ENCODE assay signal across 10 mouse cellular contexts in genomic region chr14:78777215-78777614, GRCm38 (mm10). TPM values are rescaled to one million over a fixed set of nuclear protein-coding genes. Genes with fewer than 3 reads are reported as not detected.
DNase-seq lines count a peak whose midpoint lies in the region; ATAC-seq and TF ChIP-seq lines count a peak whose summit lies in the region.
"Had no signal": no experiment of that assay in that cellular context is flagged by ENCODE, and none has a peak within 500 bp of the region (broad histone marks: within the 10 kb centered on the region; RNA-seq: fewer than 3 reads in every experiment).

No protein-coding gene starts in this region.

- H3K4me2 ChIP-seq in heart, embryonic 11.5 days, result peak overlapping the region; percentile 20; the same call in 1 of the 2 replicates
- no peak overlapping the region for H3K4me2 ChIP-seq in limb, embryonic 14.5 days (replicated peaks; ENCODE audit: low read depth, low read length, severe bottlenecking)

- no peaks in the 10 kb centered on the region for H3K9me3 ChIP-seq in heart, embryonic 11.5 days (replicated peaks; ENCODE audit: control insufficient read depth, low read length)
- H3K9me3 ChIP-seq in heart, embryonic 10.5 days, result no peaks in the 10 kb centered on the region
- no peaks in the 10 kb centered on the region for H3K9me3 ChIP-seq in limb, embryonic 14.5 days (ENCODE audit: control insufficient read depth, low read length)

- no peaks in the 10 kb centered on the region for H3K4me1 ChIP-seq in heart, embryonic 11.5 days (ENCODE audit: control insufficient read depth, insufficient read depth, low read length)
- no peaks in the 10 kb centered on the region for H3K4me1 ChIP-seq in heart, embryonic 10.5 days
- 0 out of 2 replicates have a peak, but pooled peaks cover 4% of the 10 kb centered on the region for H3K4me1 ChIP-seq in limb, embryonic 14.5 days (ENCODE audit: control insufficient read depth, insufficient read depth, low read length)

- ATAC-seq in heart, embryonic 11.5 days (replicated peaks; ENCODE audit: insufficient number of reproducible peaks, low FRiP score, low TSS enrichment), result no peak
- no peak for ATAC-seq in limb, embryonic 14.5 days (ENCODE audit: low FRiP score, low read depth)
- no peak for ATAC-seq in erythroblast, adult 5-6 weeks (replicated peaks; ENCODE audit: low FRiP score, poor library complexity, severe bottlenecking)
- ATAC-seq: liver, postnatal 0 days had no signal

- WGBS in heart, embryonic 11.5 days (ENCODE audit: insufficient replicate concordance), result 65% methylated on average over 18 of the region's 18 CpGs
- WGBS in heart, embryonic 10.5 days, result 71% methylated on average over 18 of the region's 18 CpGs
- 66% methylated on average over 18 of the region's 18 CpGs for WGBS in limb, embryonic 14.5 days

- TF ChIP-seq POLR2A in limb, embryonic 14.5 days (IDR thresholded peaks at IDR 0.05; ENCODE audit: borderline replicate concordance, extremely low read depth, insufficient read depth, insufficient read length), result no peak

- H3K27ac ChIP-seq in heart, embryonic 11.5 days (ENCODE audit: low read depth, low read length), result no peak overlapping the region
- H3K27ac ChIP-seq in heart, embryonic 10.5 days, result no peak overlapping the region
- no peak overlapping the region for H3K27ac ChIP-seq in limb, embryonic 14.5 days (replicated peaks; ENCODE audit: low read depth, low read length)

- H3K9ac ChIP-seq in heart, embryonic 11.5 days (ENCODE audit: low read depth, low read length), result no peak overlapping the region
- H3K9ac ChIP-seq in limb, embryonic 14.5 days (ENCODE audit: low read depth, low read length, severe bottlenecking), result 0 out of 2 replicates have a peak overlapping the region, but pooled peaks have one; percentile 21
- H3K9ac ChIP-seq: liver, postnatal 0 days had no signal

- DNase-seq in heart, embryonic 10.5 days (ENCODE audit: low spot score), result no peak
- peak; percentile 27 for DNase-seq in retina, postnatal 1 day
- no peak for DNase-seq in retina, embryonic 14.5 days (ENCODE audit: low spot score)
- no peak for DNase-seq in limb, embryonic 14.5 days (ENCODE audit: low spot score)
- DNase-seq in c-Kit-positive CD71-positive TER-119-positive erythroid progenitor cells, embryonic 14.5 days (ENCODE audit: low spot score), result no peak
- no peak for DNase-seq in thymus, postnatal 36 days
- DNase-seq: liver, postnatal 0 days; thymus, postnatal 4 days had no signal

- no peaks in the 10 kb centered on the region for H3K36me3 ChIP-seq in heart, embryonic 11.5 days (ENCODE audit: control insufficient read depth, insufficient read depth, low read length)
- H3K36me3 ChIP-seq in heart, embryonic 10.5 days, result no peaks in the 10 kb centered on the region
- no peaks in the 10 kb centered on the region for H3K36me3 ChIP-seq in limb, embryonic 14.5 days (ENCODE audit: control insufficient read depth, insufficient read depth, low read length)

- no peak overlapping the region for H3K4me3 ChIP-seq in heart, embryonic 11.5 days (ENCODE audit: low read depth, low read length)
- H3K4me3 ChIP-seq in heart, embryonic 10.5 days, result no peak overlapping the region; the same call in 1 of the 2 replicates
- no peak overlapping the region for H3K4me3 ChIP-seq in limb, embryonic 14.5 days (replicated peaks; ENCODE audit: low read length)

- no peaks in the 10 kb centered on the region for H3K27me3 ChIP-seq in heart, embryonic 11.5 days (ENCODE audit: control insufficient read depth, insufficient read depth, low read length)
- no peaks in the 10 kb centered on the region for H3K27me3 ChIP-seq in heart, embryonic 10.5 days (ENCODE audit: insufficient read depth, poor library complexity, severe bottlenecking)
- no peaks in the 10 kb centered on the region for H3K27me3 ChIP-seq in limb, embryonic 14.5 days (ENCODE audit: control insufficient read depth, insufficient read depth, low read length)

RNA-seq across cellular contexts. Expression of gene Dgkh, which starts 44.6 kb away (rescaled TPM):
- 2.1 and 2.9 TPM in 2 replicates for polyA plus RNA-seq in heart, embryonic 11.5 days (2014; fragmentation: Nextera tagmentation; extraction: Ambion mirVana)
- 1.7 and 2.0 TPM in 2 replicates for polyA plus RNA-seq in heart, embryonic 10.5 days (2016; fragmentation: Nextera tagmentation; extraction: Ambion mirVana)
- polyA plus RNA-seq in limb, embryonic 14.5 days (2012; rRNA removed), result 2.1 and 2.3 TPM in 2 replicates
- polyA plus RNA-seq in limb, embryonic 14.5 days (2014; fragmentation: Nextera tagmentation; extraction: Ambion mirVana), result 2.2 TPM in 2 replicates
- 0.58 and 1.7 TPM in 2 replicates for total RNA-seq in erythroblast, adult 5-6 weeks (2015; ENCODE audit: low replicate concordance)
- total RNA-seq in erythroblast, adult 5-6 weeks (2017; ENCODE audit: low replicate concordance), result 0.77 and 1.4 TPM in 2 replicates
